Mouse (Mus musculus): ENCODE results near the gene Ocm. TPM values are rescaled to one million over a fixed set of nuclear protein-coding genes. Genes with fewer than 3 reads are reported as not detected.

The Ocm gene
- total RNA-seq (2014; fragmentation: Nextera tagmentation) (not detected in 2 replicates), total RNA-seq (2017) (not detected in 2 replicates)

- ATAC-seq (replicated peaks; ENCODE audit: poor library complexity, severe bottlenecking), result peak; percentile 40; the same call in 1 of the 2 replicates
Measured at GRCm38 (mm10) chr5:144026620-144027263, at the start of gene Ocm. TSS of gene Ocm (minus strand) at chr5:144026670.

DNA sequence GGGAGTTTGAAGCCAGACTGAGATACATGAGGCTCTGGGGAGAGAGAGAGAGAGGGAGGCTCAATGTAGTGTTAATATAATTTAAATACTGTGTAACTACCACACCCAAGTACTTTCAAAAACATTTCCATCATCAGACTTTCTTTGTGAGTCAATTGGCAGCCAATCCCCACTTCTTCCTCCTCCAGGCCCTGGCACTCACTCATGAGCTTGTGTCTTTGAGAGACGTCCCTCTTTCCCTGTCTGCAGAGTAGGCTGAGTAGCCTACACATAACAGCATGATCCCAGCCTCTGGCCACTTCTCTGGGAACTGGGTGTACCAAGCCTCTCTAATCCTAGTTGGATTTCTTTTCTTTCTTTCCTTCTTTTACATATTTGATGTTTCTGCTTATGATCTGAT lies 44.8 kb upstream of the Ocm start:
- ATAC-seq (replicated peaks; ENCODE audit: poor library complexity, severe bottlenecking), result no peak

DNA sequence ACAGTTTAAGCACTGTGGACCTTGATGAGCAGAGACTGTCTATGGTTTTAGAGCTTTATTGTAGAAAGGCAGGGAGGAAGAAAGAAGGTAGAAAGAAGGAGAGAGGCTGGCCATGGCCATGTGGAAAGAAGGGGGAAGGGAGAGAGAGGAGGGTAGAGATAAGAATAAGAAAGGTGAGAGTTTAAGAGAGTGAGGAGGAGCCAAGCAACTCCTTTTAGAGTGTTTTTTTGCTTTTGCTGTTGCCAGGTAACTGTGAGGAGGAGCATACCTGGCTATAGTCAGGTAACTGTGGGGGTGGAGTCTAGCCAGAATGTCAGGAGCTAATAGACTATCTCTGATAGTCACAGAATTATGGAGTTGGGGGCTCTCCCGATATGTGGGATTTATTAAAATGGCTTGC lies 43.6 kb upstream of the Ocm start:
- no peak for ATAC-seq (replicated peaks; ENCODE audit: poor library complexity, severe bottlenecking)

DNA sequence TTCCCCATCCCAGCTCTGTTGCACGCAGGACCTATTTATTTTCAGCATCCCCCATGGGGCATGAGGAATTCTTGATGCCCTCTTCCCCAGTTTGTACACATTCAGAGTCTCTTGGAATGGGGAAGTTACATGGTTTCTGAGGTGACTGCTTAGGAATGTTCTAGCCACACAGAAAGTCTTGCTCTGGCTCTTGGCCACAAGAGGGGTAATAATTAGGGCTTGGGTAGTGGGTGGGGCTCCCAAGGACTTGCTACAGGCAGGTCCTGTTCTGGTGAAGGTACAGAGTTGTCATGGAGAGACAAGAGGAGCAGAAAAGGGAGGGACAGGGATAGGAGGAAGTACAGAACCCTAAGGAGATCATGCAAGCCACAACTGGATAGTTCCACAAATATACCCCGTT lies 39.6 kb upstream of the Ocm start:
- peak; percentile 30 for ATAC-seq (replicated peaks; ENCODE audit: poor library complexity, severe bottlenecking)

GRCm38 (mm10) chr5:144064093-144064492 lies 37.6 kb upstream of the Ocm start:
- ATAC-seq (replicated peaks; ENCODE audit: poor library complexity, severe bottlenecking), result no peak

GRCm38 (mm10) chr5:144054340-144054739 lies 27.9 kb upstream of the Ocm start:
- no peak for ATAC-seq (replicated peaks; ENCODE audit: poor library complexity, severe bottlenecking)

DNA sequence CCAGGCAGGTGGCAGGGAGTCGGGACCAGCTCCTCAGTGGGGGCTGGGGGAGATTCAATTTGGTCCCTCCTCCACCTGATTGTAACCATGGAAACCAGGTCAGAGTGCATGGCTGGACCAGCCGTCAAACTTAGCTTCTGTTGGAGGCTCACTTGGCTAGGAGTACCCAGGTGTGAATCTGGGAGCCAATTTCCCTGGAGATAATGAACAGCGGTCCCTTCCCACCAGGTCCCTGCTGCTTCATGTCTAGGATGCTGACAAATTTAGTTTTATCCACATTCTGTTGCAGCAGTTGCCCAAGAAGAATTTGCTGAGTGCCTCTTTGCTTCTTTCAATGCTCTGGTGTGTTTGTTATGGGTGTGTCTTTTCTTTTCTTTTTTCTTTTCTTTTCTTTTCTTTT lies 27.0 kb upstream of the Ocm start:
- ATAC-seq (replicated peaks; ENCODE audit: poor library complexity, severe bottlenecking), result no peak

DNA sequence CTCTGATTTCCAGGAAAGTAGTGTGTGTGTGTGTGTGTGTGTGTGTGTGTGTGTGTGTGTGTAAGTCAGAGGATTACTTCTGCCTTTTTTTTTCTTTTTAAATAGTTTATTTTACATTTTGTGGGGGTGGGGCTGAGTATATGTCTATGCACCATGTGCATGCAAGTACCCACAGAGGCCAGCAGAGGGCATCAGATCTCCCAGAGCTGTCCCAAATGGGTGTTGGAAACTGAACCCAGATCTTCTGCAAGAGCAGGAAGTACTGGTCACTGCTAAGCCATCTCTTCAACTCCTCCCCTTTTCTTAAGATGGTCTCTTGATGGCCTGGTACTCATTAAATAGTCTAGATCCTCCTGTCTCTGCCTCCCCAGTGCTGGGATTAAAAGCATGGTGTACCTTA lies 24.8 kb upstream of the Ocm start:
- peak; percentile 87 for ATAC-seq (replicated peaks; ENCODE audit: poor library complexity, severe bottlenecking)

GRCm38 (mm10) chr5:144049881-144050280 lies 23.4 kb upstream of the Ocm start:
- no peak for ATAC-seq (replicated peaks; ENCODE audit: poor library complexity, severe bottlenecking)

GRCm38 (mm10) chr5:144047324-144047723 lies 20.9 kb upstream of the Ocm start:
- ATAC-seq (replicated peaks; ENCODE audit: poor library complexity, severe bottlenecking), result peak; percentile 26; the same call in 1 of the 2 replicates

DNA sequence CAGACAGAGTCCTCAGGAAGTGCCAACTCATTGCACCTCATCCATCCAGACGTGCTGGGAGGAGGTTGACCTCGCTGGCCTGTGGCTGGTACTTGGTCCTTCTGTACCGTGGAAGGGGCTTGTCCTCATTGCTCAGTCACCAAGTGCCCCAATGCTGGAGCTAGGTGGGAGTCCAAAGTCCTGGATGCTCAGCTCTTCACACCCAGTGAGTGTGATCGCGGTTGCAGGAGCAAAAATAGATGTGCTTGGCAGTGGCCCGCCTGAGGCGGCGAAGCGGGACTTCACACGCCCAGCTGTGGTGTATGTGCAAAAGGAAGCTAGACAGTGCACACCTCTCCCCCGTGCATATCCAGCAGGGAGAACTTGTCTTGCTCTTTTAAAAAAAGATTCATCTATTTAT lies 16.7 kb upstream of the Ocm start:
- no peak for ATAC-seq (replicated peaks; ENCODE audit: poor library complexity, severe bottlenecking)

- ATAC-seq (replicated peaks; ENCODE audit: poor library complexity, severe bottlenecking), result peak; percentile 91
Measured at GRCm38 (mm10) chr5:144040720-144041364, 14.4 kb upstream of the Ocm start.

GRCm38 (mm10) chr5:144039886-144040285 lies 13.4 kb upstream of the Ocm start:
- 0 out of 2 replicates have a peak, but pooled peaks have one; percentile 4 for ATAC-seq (replicated peaks; ENCODE audit: poor library complexity, severe bottlenecking)

- ATAC-seq (replicated peaks; ENCODE audit: poor library complexity, severe bottlenecking), result no peak
Measured at GRCm38 (mm10) chr5:144039156-144039675, 12.7 kb upstream of the Ocm start.

DNA sequence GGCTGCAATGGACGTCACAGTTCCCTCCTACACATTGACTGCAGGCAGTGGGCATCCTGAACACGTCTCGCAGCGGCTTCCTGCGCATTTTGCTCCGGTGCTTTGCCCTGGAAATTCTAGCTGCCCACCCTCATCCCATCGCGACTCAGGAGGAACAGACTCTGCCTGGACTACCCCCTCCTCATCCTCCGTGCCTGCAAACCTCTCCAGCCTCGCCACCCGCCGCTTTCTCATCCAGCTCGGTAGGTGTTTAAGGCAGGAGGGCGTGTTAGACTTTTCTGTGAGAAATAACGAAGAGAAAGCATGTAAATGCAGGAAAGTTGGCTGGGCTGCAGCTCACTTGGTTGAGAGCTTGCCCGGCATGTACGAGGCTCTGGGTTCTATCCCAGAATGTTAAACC lies 10.5 kb upstream of the Ocm start:
- ATAC-seq (replicated peaks; ENCODE audit: poor library complexity, severe bottlenecking), result no peak

DNA sequence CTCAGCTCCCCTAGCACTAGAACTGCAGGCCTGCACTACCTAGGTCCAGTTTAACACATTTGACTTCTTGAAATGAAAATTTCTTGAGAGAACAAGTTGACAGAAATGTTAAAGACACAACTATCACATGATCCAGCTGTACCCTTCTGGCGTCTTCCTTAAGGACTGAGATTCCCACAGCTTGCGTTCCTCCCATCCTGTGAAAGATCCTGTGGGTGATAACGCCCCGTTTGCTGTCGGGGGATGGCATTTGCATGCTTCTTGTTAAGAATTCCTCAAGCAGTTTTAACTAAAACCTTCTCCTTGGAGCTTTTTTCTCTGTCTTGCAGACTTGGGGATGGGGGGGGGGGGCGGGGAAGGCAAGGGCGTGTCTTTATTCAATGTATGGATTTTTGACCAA lies 8.1 kb upstream of the Ocm start:
- ATAC-seq (replicated peaks; ENCODE audit: poor library complexity, severe bottlenecking), result no peak

DNA sequence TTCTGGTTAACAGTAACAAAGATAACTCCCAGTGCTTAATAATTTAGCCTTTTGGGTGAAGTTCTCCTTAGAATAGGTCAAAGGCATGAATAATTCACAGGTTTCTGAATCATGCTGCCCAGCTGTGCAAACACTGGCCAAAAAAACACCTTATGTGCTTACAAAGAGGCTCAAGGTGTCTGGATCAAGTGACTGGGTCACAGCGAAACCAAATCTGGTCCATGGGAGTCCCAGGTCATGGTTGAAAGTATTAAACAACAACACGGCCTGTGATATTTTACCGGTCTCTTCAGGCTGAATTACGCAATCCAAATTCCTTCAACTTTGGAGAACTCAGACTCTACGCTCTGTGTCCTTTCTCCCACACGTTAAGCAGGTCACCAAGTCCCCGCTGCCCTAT lies 6.0 kb upstream of the Ocm start:
- peak; percentile 35 for ATAC-seq (replicated peaks; ENCODE audit: poor library complexity, severe bottlenecking)

DNA sequence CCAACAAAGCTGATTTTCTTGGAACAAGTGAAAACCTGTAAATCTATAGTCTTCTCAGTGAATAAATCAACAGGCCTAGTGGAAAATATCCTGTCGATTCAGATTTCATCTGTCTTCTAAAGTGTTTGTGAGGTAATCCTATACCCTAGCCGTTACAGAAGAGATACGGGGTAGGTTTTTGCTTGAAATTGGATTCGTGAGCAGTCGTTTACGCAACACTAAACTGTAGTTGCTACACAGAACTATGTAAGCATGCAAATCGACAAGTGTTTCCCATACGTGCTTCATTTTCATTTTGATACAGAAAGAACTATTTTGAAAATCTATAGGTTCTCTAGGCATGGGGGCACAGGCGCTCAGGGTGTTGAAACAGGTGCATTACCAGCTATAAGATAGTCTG lies 10.6 kb downstream of the Ocm start:
- ATAC-seq (replicated peaks; ENCODE audit: poor library complexity, severe bottlenecking), result peak; percentile 65

- ATAC-seq (replicated peaks; ENCODE audit: poor library complexity, severe bottlenecking), result no peak
Measured at GRCm38 (mm10) chr5:144015312-144015650, 11.2 kb downstream of the Ocm start.

DNA sequence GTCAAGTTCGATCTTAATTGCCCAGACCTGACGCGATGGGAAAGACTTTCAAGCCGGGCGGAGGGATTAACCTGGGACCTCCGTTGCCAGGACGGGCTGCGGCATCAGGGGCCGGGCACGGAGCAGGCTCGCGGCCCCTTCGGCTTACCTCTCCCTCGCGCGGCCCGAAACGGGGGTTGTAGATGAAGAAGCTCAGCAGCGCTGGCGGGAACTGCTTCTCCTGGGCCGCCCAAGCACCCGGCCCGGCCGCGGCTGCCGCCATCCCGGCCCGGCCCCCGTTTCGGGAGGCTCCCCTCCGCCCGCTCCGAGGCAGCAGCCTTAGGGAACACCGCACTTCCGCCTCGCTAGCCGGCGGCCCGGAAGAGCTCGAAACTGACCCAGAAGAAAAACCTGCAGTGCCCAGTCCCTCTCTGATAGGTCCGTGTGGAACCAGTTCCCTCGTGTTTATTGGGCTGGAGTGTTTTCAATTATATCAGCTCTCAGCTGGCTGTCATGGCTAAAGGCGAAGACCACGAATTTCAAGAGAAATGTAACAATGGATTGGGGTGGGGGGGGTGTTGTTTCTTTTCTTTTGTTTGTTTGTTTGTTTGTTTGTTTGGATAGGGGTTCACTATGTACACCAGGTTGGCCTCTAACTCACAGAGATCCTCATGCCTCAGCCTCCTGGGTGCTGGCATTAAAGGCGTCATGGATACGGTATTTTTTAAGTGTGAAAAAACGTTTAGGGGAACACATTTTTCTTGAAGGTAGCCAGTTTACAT lies 11.7 kb downstream of the Ocm start, which contains the start of gene Ccz1:
Gene Ccz1, minus strand, starts transcription at position 327 of the 761 bp plus-strand sequence.
- ATAC-seq (replicated peaks; ENCODE audit: poor library complexity, severe bottlenecking), result peak; percentile 98

Measured in granulocyte monocyte progenitor cell, adult 5-6 weeks (primary cell).